Mouse (Mus musculus) kidney, postnatal 0 days (tissue): ENCODE data around the gene Stard13. TPM values are rescaled to one million over a fixed set of nuclear protein-coding genes. Genes with fewer than 3 reads are reported as not detected.

Experiments used
- ATAC-seq: fragments of 200-750 bp; cut with Nextera tagmentation; replicated peaks from 2 replicates; pipeline ENCODE4 v1.8.0; 2017; ENCODE audit warnings: low read depth, moderate number of reproducible peaks, moderate TSS enrichment, moderate library complexity; ENCODE audit not compliant: low FRiP score
- DNase-seq: peaks from one replicate; pipeline ENCODE4 v3.0.0-alpha.2; 2016; ENCODE audit warnings: low spot score
- H3K27ac ChIP-seq: fragments of 300-500 bp; sonication (generic); 2 replicates; pipeline ENCODE4 v1.5.1; 2014; ENCODE audit warnings: mild to moderate bottlenecking
- H3K27me3 ChIP-seq: fragments of 300-500 bp; sonication (generic); 2 replicates; pipeline ENCODE4 v1.6.1; 2014; ENCODE audit warnings: low read length, mixed read lengths; ENCODE audit not compliant: insufficient read depth
- H3K36me3 ChIP-seq: fragments of 300-500 bp; sonication (generic); 2 replicates; pipeline ENCODE4 v1.6.1; 2014; ENCODE audit warnings: low read length, mixed read lengths; ENCODE audit not compliant: insufficient read depth
- H3K4me1 ChIP-seq: fragments of 300-500 bp; sonication (generic); replicated peaks from 2 replicates; pipeline ENCODE4 v1.6.1; 2014; ENCODE audit warnings: antibody characterized with exemption, low read length, mixed read lengths; ENCODE audit not compliant: insufficient read depth
- H3K4me2 ChIP-seq: fragments of 300-500 bp; sonication (generic); 2 replicates; pipeline ENCODE4 v1.6.1; 2014; ENCODE audit warnings: mild to moderate bottlenecking, low read length, moderate library complexity, mixed read lengths
- H3K4me3 ChIP-seq: fragments of 300-500 bp; sonication (generic); replicated peaks from 2 replicates; pipeline ENCODE4 v1.5.1; 2014; ENCODE audit warnings: low read depth, low read length
- H3K9ac ChIP-seq: fragments of 300-500 bp; sonication (generic); 2 replicates; pipeline ENCODE4 v1.6.1; 2014; ENCODE audit warnings: low read depth, low read length
- H3K9me3 ChIP-seq: fragments of 300-500 bp; sonication (generic); replicated peaks from 2 replicates; pipeline ENCODE4 v1.6.1; 2016; ENCODE audit warnings: low read length, inconsistent platforms, mixed read lengths
- CTCF ChIP-seq: IDR thresholded peaks from 2 replicates; pipeline ENCODE4 v1.5.1; 2016; ENCODE audit warnings: antibody characterized with exemption, low read depth, mild to moderate bottlenecking, moderate library complexity
- WGBS: fragments of 180-500 bp; shearing (Covaris S2); extraction: QIAGEN DNeasy Blood & Tissue Kit; methylation state at CpG from one replicate; pipeline ENCODE4 v1.1.7; 2014; 5-methylcytosine and 5-hydroxymethylcytosine counted together
- polyA plus RNA-seq: library from polyadenylated mRNA; unstranded; fragments of >200 nt; fragmentation: Nextera tagmentation; extraction: Ambion mirVana; gene quantifications from 2 replicates; pipeline ENCODE4 v1.2.1, GENCODE M21; 2015

Gene Stard13
- polyA plus RNA-seq, 1 experiment from 2014 or later: 7.8 TPM

DNA sequence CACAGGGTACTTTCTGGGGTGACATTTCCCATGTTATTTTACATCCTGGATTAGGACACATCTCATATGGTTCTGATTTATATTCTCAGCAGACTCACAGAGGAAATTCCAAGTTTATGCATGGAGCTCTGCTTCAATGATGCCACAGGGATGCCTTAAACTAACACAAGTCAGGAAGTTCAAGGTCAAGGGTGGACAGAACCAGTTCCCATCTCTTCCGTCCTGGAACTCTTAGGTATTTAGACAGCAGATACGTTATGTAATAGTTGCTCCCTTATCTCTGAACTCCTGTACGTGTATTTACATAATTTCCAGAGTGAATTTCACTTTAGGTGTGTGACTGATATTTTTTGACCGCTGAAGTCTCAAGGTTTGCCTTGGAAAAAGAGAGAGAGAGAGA lies 130.4 kb downstream of the Stard13 start:
- ATAC-seq (no peak), DNase-seq (no peak)
- no peak for TF ChIP-seq CTCF
- peaks cover 15% of the 10 kb centered on the region; the same call in 1 of the 2 replicates for H3K4me1 ChIP-seq
- 46% methylated on average over 4 of the region's 4 CpGs for WGBS
- no peak overlapping the region for H3K27ac ChIP-seq
- H3K9me3 ChIP-seq: no peaks in the 10 kb centered on the region
- H3K36me3 ChIP-seq: no peaks in the 10 kb centered on the region
- H3K4me3 ChIP-seq: no peak overlapping the region
- H3K4me2 ChIP-seq: no peak overlapping the region
- H3K9ac ChIP-seq: no peak overlapping the region
- H3K27me3 ChIP-seq: no peaks in the 10 kb centered on the region

GRCm38 (mm10) chr5:151102262-151102661 lies 131.4 kb downstream of the Stard13 start:
- Histone ChIP-seq H3K9me3 (no peaks in the 10 kb centered on the region), H3K27ac (no peak overlapping the region), H3K9ac (no peak overlapping the region), H3K27me3 (no peaks in the 10 kb centered on the region), H3K4me3 (no peak overlapping the region), H3K4me2 (no peak overlapping the region), H3K36me3 (no peaks in the 10 kb centered on the region), H3K4me1 (peaks cover 10% of the 10 kb centered on the region; the same call in 1 of the 2 replicates)
- peak; percentile 52 for TF ChIP-seq CTCF
- WGBS: 70% methylated on average over 2 of the region's 2 CpGs
- ATAC-seq: no peak
- DNase-seq: no peak

DNA sequence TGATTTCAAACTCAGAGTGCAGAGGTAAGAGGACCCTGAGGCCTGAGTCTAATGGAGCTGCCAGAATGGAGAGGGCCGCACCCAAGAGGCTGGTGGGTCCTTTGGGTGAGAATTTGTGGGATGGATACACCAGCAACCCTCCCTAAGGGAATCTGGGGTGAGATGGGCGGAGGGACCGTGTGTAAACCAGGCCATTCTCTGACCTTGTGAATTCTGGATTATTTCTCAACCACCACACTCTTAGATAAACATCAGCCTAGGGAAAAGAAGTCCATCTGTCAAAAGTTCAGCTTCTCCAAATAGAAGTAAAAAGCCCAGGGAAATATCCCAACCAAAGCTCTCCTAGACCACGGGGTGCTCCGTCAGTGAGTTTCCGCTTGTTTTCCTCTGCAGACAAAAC lies 137.6 kb downstream of the Stard13 start:
- Histone ChIP-seq H3K4me3 (no peak overlapping the region), H3K36me3 (no peaks in the 10 kb centered on the region), H3K9me3 (no peaks in the 10 kb centered on the region), H3K27me3 (no peaks in the 10 kb centered on the region), H3K9ac (no peak overlapping the region), H3K27ac (peak overlapping the region; percentile 51), H3K4me2 (no peak overlapping the region), H3K4me1 (no peaks in the 10 kb centered on the region)
- peak; percentile 46 for DNase-seq
- ATAC-seq: no peak
- WGBS: 62% methylated on average over 6 of the region's 6 CpGs
- TF ChIP-seq CTCF: no peak

DNA sequence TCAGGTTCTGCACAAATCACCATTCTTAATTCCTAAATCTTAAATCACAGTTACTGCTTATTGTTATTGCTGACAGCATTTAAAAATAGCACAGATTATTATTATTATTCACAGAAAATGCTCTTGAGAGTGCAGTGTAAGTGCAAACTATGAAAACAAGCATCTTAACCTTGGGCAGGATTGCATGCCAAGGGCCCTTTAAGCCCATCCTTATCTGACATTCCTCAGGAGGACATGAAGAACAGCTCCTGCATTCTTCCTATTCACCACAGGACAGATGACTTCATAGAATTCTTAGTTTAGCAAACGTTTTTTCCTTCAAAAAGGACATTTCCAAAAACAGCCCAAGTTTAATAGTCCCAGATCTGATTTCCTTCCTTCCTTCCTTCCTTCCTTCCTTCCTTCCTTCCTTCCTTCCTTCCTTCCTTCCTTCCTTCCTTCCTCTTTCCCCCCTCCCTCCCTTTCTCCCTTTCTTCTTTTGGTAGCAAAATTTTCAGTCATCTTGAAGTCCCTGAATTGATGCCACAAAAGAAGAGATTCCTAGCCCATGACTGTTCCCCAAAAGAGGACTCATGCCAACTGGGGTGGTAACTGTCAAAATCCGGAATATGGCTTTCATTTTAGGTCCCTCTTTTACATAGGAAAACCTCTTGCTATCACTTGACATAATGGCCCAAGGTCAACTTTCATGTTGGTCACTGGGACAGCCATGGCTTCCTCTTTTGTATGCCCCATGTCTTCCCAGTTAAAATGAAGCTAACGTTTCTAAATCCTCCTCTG lies 140.6 kb downstream of the Stard13 start:
- no peak for TF ChIP-seq CTCF
- Histone ChIP-seq H3K36me3 (no peaks in the 10 kb centered on the region), H3K9me3 (no peaks in the 10 kb centered on the region), H3K4me3 (no peak overlapping the region), H3K9ac (no peak overlapping the region), H3K4me2 (no peak overlapping the region), H3K4me1 (no peaks in the 10 kb centered on the region), H3K27ac (no peak overlapping the region), H3K27me3 (no peaks in the 10 kb centered on the region)
- DNase-seq (no peak), ATAC-seq (no peak)
- WGBS: 75% methylated on average over 3 of the region's 3 CpGs

DNA sequence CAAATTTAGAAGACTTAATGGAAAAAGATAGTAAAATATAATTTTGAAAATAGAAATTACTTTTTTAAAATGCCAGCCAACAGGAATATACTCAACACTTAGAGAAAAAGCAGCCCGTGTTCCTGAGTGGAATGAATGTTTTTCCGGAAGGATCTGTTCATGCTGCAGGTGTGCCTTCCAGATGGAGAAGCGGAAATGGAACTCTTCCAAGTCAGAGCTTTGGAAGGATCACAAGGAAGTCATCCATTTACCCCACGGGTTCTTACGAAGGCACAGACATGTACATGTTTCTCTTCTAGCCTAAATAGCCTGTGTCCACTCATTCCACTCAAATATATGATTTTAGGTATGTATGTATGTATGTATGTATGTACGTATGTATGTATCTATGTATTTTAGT lies 142.6 kb downstream of the Stard13 start:
- Histone ChIP-seq H3K27ac (no peak overlapping the region), H3K4me1 (0 out of 2 replicates have a peak, but pooled peaks cover 8% of the 10 kb centered on the region), H3K4me3 (no peak overlapping the region), H3K4me2 (no peak overlapping the region), H3K36me3 (no peaks in the 10 kb centered on the region), H3K9me3 (no peaks in the 10 kb centered on the region), H3K9ac (no peak overlapping the region), H3K27me3 (no peaks in the 10 kb centered on the region)
- TF ChIP-seq CTCF: no peak
- WGBS: 90% methylated on average over 6 of the region's 6 CpGs
- DNase-seq: no peak
- ATAC-seq: no peak

DNA sequence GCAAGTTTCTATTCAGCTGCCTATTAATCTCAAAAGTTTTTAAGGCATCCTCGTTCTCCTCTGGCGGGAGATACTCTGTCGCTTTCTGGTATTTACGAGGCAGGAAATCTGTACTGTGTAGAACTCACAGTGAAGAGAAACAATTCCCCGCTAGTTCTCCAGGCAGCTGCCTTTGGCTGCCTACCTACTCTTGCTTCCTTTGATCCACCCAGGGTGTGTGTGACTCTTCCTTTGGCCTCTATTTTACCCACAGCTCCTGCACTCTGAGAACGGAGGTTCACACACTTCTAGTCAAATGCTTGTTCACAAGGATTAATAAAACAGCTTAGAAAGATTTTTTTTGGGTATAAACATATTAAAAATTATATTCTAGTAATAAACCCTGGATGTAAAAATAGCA lies 144.4 kb downstream of the Stard13 start:
- Histone ChIP-seq H3K36me3 (no peaks in the 10 kb centered on the region), H3K4me3 (no peak overlapping the region), H3K27ac (no peak overlapping the region), H3K4me1 (0 out of 2 replicates have a peak, but pooled peaks cover 8% of the 10 kb centered on the region), H3K9ac (no peak overlapping the region), H3K9me3 (no peaks in the 10 kb centered on the region), H3K4me2 (no peak overlapping the region), H3K27me3 (no peaks in the 10 kb centered on the region)
- WGBS: 44% methylated on average over 6 of the region's 6 CpGs
- DNase-seq (no peak), ATAC-seq (no peak)
- TF ChIP-seq CTCF: no peak
